Mouse (Mus musculus): ENCODE data around the gene 5031439G07Rik. TPM values are rescaled to one million over a fixed set of nuclear protein-coding genes. Genes with fewer than 3 reads are reported as not detected.
A peak's percentile ranks its signal among the peaks of the same experiment; 100 is the strongest.

5031439G07Rik gene
- total and polyA plus RNA-seq, 2 experiments from 2014 or later = 28.9 to 112 TPM

GRCm38 (mm10) chr15:84995041-84995440 lies 6.7 kb upstream of the 5031439G07Rik start:
- DNase-seq (no peak), ATAC-seq (no peak)
- Histone ChIP-seq H3K9ac (no peak overlapping the region), H3K4me2 (ENCODE audit: low read depth) (no peak overlapping the region), H3K36me3 (ENCODE audit: insufficient read depth) (no peaks in the 10 kb centered on the region), H3K4me1 (ENCODE audit: insufficient read depth) (0 out of 2 replicates have a peak, but pooled peaks cover 2% of the 10 kb centered on the region), H3K27me3 (ENCODE audit: insufficient read depth, low read length) (no peaks in the 10 kb centered on the region), H3K9me3 (ENCODE audit: low read length) (no peaks in the 10 kb centered on the region), H3K27ac (ENCODE audit: low read depth, low read length) (no peak overlapping the region), H3K4me3 (ENCODE audit: low read depth, low read length) (no peak overlapping the region)
- WGBS = 55% methylated on average over 6 of the region's 6 CpGs
- no peak for TF ChIP-seq CTCF (IDR thresholded peaks at IDR 0.05; ENCODE audit: low read depth)

DNA sequence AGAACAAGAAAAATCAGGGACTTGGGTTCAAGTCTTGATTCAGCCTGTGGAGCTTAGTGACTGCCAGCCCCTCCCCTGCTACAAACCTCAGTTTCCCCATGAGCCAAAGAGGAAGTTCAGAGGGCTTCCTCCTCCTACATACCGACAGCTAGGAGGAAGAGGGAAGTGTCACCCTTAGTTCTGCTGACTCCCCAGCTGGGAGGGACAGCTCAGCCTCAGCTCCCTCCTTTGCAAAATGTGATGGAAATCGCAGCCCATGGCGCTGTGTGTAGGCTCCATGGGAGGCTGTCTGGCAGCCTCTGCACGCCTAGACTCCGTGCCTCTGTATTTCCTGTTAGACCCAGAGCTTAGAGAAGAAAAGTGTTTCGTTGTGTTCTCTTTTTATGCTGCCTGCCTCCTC lies 6.1 kb upstream of the 5031439G07Rik start:
- Histone ChIP-seq H3K27ac (ENCODE audit: low read depth, low read length) (no peak overlapping the region), H3K36me3 (ENCODE audit: insufficient read depth) (no peaks in the 10 kb centered on the region), H3K9ac (no peak overlapping the region), H3K27me3 (ENCODE audit: insufficient read depth, low read length) (no peaks in the 10 kb centered on the region), H3K4me3 (ENCODE audit: low read depth, low read length) (no peak overlapping the region), H3K4me1 (ENCODE audit: insufficient read depth) (0 out of 2 replicates have a peak, but pooled peaks cover 6% of the 10 kb centered on the region), H3K4me2 (ENCODE audit: low read depth) (no peak overlapping the region), H3K9me3 (ENCODE audit: low read length) (no peaks in the 10 kb centered on the region)
- no peak for TF ChIP-seq CTCF (IDR thresholded peaks at IDR 0.05; ENCODE audit: low read depth)
- no peak for ATAC-seq
- DNase-seq = no peak
- 42% methylated on average over 6 of the region's 6 CpGs for WGBS

- H3K9me3 ChIP-seq (ENCODE audit: low read length) = no peaks in the 10 kb centered on the region
- H3K4me1 ChIP-seq (ENCODE audit: insufficient read depth) = peaks cover 27% of the 10 kb centered on the region
- TF ChIP-seq CTCF (IDR thresholded peaks at IDR 0.05; ENCODE audit: low read depth) = no peak
- H3K9ac ChIP-seq = no peak overlapping the region
- no peaks in the 10 kb centered on the region for H3K27me3 ChIP-seq (ENCODE audit: insufficient read depth, low read length)
- H3K4me3 ChIP-seq (ENCODE audit: low read depth, low read length) = no peak overlapping the region
- DNase-seq = peak; percentile 71
- H3K27ac ChIP-seq (ENCODE audit: low read depth, low read length) = 0 out of 2 replicates have a peak overlapping the region, but pooled peaks have one; percentile 9
- no peak overlapping the region for H3K4me2 ChIP-seq (ENCODE audit: low read depth)
- no peaks in the 10 kb centered on the region for H3K36me3 ChIP-seq (ENCODE audit: insufficient read depth)
- no peak for ATAC-seq
- WGBS = 17% methylated on average over 7 of the region's 7 CpGs
Observed at GRCm38 (mm10) chr15:84989771-84990170, 1.4 kb upstream of the 5031439G07Rik start.

DNA sequence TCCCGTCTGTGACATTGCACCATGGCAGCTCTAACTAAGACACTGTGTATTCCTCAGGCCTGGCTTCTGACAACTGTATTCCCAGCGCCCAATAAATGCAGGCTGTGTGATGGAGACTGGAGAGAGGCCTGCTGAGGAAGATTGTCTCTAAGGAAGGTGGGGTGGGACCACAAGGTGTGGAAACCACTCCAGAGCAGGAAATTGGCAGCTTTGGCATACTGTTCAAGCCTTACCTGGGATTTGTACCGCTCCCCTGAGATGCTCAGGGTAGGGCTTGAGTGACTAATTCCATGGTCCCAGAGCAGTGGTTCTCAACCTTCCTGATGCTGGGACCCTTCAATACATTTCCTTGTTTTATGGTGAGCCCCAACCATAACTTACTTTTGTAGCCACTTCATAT lies 747 bp upstream of the 5031439G07Rik start:
- ATAC-seq (no peak), DNase-seq (no peak)
- WGBS = 78% methylated on average over 3 of the region's 3 CpGs
- H3K9ac ChIP-seq = no peak overlapping the region
- H3K27ac ChIP-seq (ENCODE audit: low read depth, low read length) = no peak overlapping the region
- no peaks in the 10 kb centered on the region for H3K9me3 ChIP-seq (ENCODE audit: low read length)
- peaks cover 27% of the 10 kb centered on the region for H3K4me1 ChIP-seq (ENCODE audit: insufficient read depth)
- H3K36me3 ChIP-seq (ENCODE audit: insufficient read depth) = no peaks in the 10 kb centered on the region
- no peak overlapping the region for H3K4me3 ChIP-seq (ENCODE audit: low read depth, low read length)
- TF ChIP-seq CTCF (IDR thresholded peaks at IDR 0.05; ENCODE audit: low read depth) = no peak
- no peaks in the 10 kb centered on the region for H3K27me3 ChIP-seq (ENCODE audit: insufficient read depth, low read length)
- H3K4me2 ChIP-seq (ENCODE audit: low read depth) = no peak overlapping the region

GRCm38 (mm10) chr15:84987020-84987815 lies 1.1 kb downstream of the 5031439G07Rik start:
- WGBS = under 1% methylated on average over 52 of the region's 53 CpGs
- peak overlapping the region; percentile 84 for H3K4me2 ChIP-seq (ENCODE audit: low read depth)
- peak overlapping the region; percentile 88 for H3K27ac ChIP-seq (ENCODE audit: low read depth, low read length)
- H3K9ac ChIP-seq = peak overlapping the region; percentile 91
- peak overlapping the region; percentile 87 for H3K4me3 ChIP-seq (ENCODE audit: low read depth, low read length)
- no peaks in the 10 kb centered on the region for H3K27me3 ChIP-seq (ENCODE audit: insufficient read depth, low read length)
- no peaks in the 10 kb centered on the region for H3K36me3 ChIP-seq (ENCODE audit: insufficient read depth)
- ATAC-seq = peak; percentile 46
- no peaks in the 10 kb centered on the region for H3K9me3 ChIP-seq (ENCODE audit: low read length)
- peaks cover 30% of the 10 kb centered on the region for H3K4me1 ChIP-seq (ENCODE audit: insufficient read depth)
- peak; percentile 62 for DNase-seq
- no peak; the same call in 1 of the 2 replicates for TF ChIP-seq CTCF (IDR thresholded peaks at IDR 0.05; ENCODE audit: low read depth)

- Histone ChIP-seq H3K4me1 (ENCODE audit: insufficient read depth) (peaks cover 30% of the 10 kb centered on the region), H3K27me3 (ENCODE audit: insufficient read depth, low read length) (no peaks in the 10 kb centered on the region), H3K36me3 (ENCODE audit: insufficient read depth) (no peaks in the 10 kb centered on the region), H3K27ac (ENCODE audit: low read depth, low read length) (0 out of 2 replicates have a peak overlapping the region, but pooled peaks have one; percentile 88), H3K4me3 (ENCODE audit: low read depth, low read length) (peak overlapping the region; percentile 87), H3K4me2 (ENCODE audit: low read depth) (peak overlapping the region; percentile 84), H3K9ac (peak overlapping the region; percentile 91), H3K9me3 (ENCODE audit: low read length) (no peaks in the 10 kb centered on the region)
- DNase-seq (peak; percentile 19), ATAC-seq (no peak)
- 64% methylated on average over 4 of the region's 4 CpGs for WGBS
- no peak for TF ChIP-seq CTCF (IDR thresholded peaks at IDR 0.05; ENCODE audit: low read depth)
Observed at GRCm38 (mm10) chr15:84986171-84987019, 2.0 kb downstream of the 5031439G07Rik start.

All from forebrain, postnatal 0 days (tissue).